Mouse (Mus musculus) MN1 (cell line): ENCODE data around the gene Bmf.

Experiments used
- DNase-seq: peaks from one replicate; pipeline ENCODE4 v3.0.0-alpha.2; 2016; ENCODE audit warnings: low spot score

Gene Bmf

GRCm38 (mm10) chr2:118479550-118479909 is 70.0 kb downstream of the Bmf start, which contains the start of gene Srp14:
Srp14 (minus strand) TSS chr2:118479711.
- DNase-seq = peak; percentile 96

- peak; percentile 23 for DNase-seq
Observed at GRCm38 (mm10) chr2:118478833-118479549, 70.5 kb downstream of the Bmf start.
